Mouse (Mus musculus) thymus, adult 2 months (tissue): Measurements from ENCODE around the gene Btbd9. TPM values are rescaled to one million over a fixed set of nuclear protein-coding genes. Genes with fewer than 3 reads are reported as not detected.

Experiments
- DNase-seq: peaks from one replicate; pipeline ENCODE4 v3.0.0; 2021
- H3K27ac ChIP-seq: fragments of 200-500 bp; 2 replicates; pipeline ENCODE4 v1.5.1; 2012; ENCODE audit warnings: low read length, control low read depth; ENCODE audit not compliant: control insufficient read depth, insufficient read depth
- H3K27me3 ChIP-seq: fragments of 200-500 bp; 2 replicates; pipeline ENCODE4 v1.6.1; 2012; ENCODE audit warnings: mild to moderate bottlenecking, low read length, moderate library complexity, mixed read lengths; ENCODE audit not compliant: control insufficient read depth, insufficient read depth
- H3K36me3 ChIP-seq: fragments of 200-500 bp; 2 replicates; pipeline ENCODE4 v1.6.1; 2012; ENCODE audit warnings: mild to moderate bottlenecking, low read length, moderate library complexity; ENCODE audit not compliant: control insufficient read depth, insufficient read depth
- H3K4me1 ChIP-seq: fragments of 200-500 bp; replicated peaks from 2 replicates; pipeline ENCODE4 v1.6.1; 2012; ENCODE audit warnings: low read length; ENCODE audit not compliant: control insufficient read depth, insufficient read depth
- H3K4me3 ChIP-seq: fragments of 200-500 bp; 2 replicates; pipeline ENCODE4 v1.5.1; 2012; ENCODE audit warnings: mild to moderate bottlenecking, low read length, control low read depth, moderate library complexity; ENCODE audit not compliant: control insufficient read depth, insufficient read depth
- CTCF ChIP-seq: fragments of 200-500 bp; IDR thresholded peaks from 2 replicates; pipeline ENCODE4 v1.5.1; 2012; ENCODE audit warnings: mild to moderate bottlenecking, control low read depth, low read length, moderate library complexity, borderline replicate concordance; ENCODE audit not compliant: control insufficient read depth, poor library complexity, insufficient read depth; ENCODE audit errors: extremely low read depth
- POLR2A ChIP-seq: fragments of 200-500 bp; IDR thresholded peaks from 2 replicates; pipeline ENCODE4 v1.6.1; 2012; ENCODE audit warnings: mild to moderate bottlenecking, low read length, control low read depth, moderate library complexity; ENCODE audit not compliant: control insufficient read depth, poor library complexity, insufficient read depth; ENCODE audit errors: extremely low read depth
- WGBS: fragments of 180-500 bp; shearing (Covaris S2); methylation state at CpG from one replicate; pipeline ENCODE4 v1.1.7; 2018; 5-methylcytosine and 5-hydroxymethylcytosine counted together
- polyA plus RNA-seq: library from polyadenylated mRNA; depleted of rRNA; stranded (reverse); fragments of >200 nt; gene quantifications from 2 replicates; pipeline ENCODE4 v1.2.3, GENCODE M21; 2012

Gene Btbd9
- polyA plus RNA-seq, 1 experiment: 29.1 TPM

DNA sequence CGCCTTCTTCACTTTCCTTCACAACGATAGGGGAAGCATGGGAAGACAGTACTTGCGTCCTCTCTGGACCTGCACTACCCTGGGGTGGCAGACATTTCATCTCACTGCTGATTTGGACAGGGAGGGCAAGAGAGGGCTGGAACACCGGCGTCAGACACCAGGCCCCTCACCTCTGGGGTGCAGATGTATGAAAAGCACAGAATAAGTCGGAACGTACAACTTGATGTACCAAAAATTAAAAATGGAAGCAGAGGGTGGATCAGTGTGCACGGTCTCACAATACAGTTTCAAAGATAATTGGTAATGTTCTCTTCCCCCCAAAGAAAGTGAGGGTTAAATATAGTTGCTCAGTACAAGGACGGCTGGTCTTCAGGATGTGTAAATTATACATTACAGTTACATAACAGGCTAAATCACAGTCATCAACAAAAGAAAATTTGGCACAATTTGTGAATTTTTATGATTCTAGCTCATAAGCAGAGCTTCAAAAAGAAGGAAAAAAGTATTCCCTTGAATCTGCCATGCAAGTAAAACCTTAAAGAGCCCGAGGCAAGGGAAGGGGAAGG is 106.7 kb downstream of the Btbd9 start:
- no peaks in the 10 kb centered on the region for H3K27me3 ChIP-seq
- TF ChIP-seq CTCF (no peak), POLR2A (no peak)
- no peaks in the 10 kb centered on the region for H3K36me3 ChIP-seq
- 94% methylated on average over 10 of the region's 10 CpGs for WGBS
- no peak for DNase-seq
- H3K4me3 ChIP-seq: no peak overlapping the region
- H3K4me1 ChIP-seq: peaks cover 4% of the 10 kb centered on the region
- H3K27ac ChIP-seq: no peak overlapping the region

- no peak for DNase-seq
- Histone ChIP-seq H3K4me1 (peaks cover 4% of the 10 kb centered on the region), H3K27ac (no peak overlapping the region), H3K27me3 (no peaks in the 10 kb centered on the region), H3K4me3 (no peak overlapping the region), H3K36me3 (no peaks in the 10 kb centered on the region)
- TF ChIP-seq CTCF (no peak), POLR2A (no peak)
- 88% methylated on average over 4 of the region's 4 CpGs for WGBS
Observed at GRCm38 (mm10) chr17:30468368-30468767, 107.9 kb downstream of the Btbd9 start.

GRCm38 (mm10) chr17:30467566-30468213 is 108.6 kb downstream of the Btbd9 start:
- H3K27ac ChIP-seq: no peak overlapping the region
- H3K27me3 ChIP-seq: no peaks in the 10 kb centered on the region
- H3K4me1 ChIP-seq: peaks cover 4% of the 10 kb centered on the region
- DNase-seq: no peak
- TF ChIP-seq POLR2A: no peak
- TF ChIP-seq CTCF: no peak
- no peak overlapping the region for H3K4me3 ChIP-seq
- no peaks in the 10 kb centered on the region for H3K36me3 ChIP-seq
- WGBS: 95% methylated on average over 14 of the region's 14 CpGs

DNA sequence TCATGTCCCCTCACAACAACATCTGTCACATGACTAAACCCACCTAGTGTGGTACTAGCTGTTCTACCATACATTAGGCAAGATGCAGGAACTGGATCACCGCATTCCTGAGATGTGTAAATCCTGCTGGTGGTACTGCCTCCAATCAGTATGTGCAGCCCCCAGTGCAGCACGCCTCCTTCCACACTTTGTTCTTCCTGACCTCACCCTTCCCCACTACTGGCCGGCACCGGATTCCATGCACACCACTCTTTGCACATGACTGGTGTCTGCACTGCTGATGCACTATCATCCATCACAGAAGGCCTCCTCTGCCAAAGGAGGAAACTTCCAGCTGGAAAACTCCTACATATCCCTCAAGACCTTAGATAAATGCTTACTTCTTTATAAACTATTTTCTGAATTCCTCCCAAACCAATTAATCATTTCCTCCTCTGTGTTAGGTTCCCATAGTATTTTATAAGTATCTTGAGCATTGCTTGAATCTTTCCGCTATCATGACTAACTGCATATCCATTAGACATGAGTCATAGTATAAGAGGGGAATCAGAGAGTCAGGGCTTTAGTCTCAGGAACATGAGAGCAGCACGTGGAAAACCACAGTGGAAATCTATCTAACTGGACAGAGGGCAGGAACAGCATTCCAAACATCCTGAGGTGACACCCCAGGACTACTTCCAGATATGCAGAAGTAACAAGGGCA is 111.1 kb downstream of the Btbd9 start:
- DNase-seq: no peak
- 93% methylated on average over 6 of the region's 6 CpGs for WGBS

DNA sequence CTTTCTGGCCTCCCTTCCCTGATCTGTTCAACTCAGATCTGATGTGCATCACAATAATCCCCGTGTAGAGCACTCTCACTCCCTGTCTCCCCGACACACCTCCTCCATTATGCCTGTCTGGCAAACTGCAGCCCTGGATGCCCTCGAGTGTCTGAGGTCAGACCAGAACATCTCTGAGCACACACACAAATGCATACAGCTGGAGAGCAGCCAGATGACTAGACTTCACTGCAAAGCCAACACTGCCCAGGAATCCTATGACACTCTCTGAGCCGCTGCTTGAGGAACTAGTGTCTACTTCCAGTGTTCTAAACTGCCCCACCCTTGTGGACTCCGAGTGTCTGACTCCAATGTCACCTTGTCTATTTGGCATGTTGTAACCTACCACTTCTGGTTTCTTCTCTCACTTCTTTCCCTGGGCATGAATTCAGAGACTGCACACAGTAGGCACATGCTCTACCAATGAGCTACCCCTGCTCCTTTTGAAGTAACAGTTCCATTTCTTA is 112.0 kb downstream of the Btbd9 start:
- peaks cover 4% of the 10 kb centered on the region for H3K4me1 ChIP-seq
- H3K4me3 ChIP-seq: no peak overlapping the region
- no peak overlapping the region for H3K27ac ChIP-seq
- TF ChIP-seq CTCF: no peak
- TF ChIP-seq POLR2A: no peak
- DNase-seq: no peak
- 89% methylated on average over 5 of the region's 5 CpGs for WGBS
- H3K36me3 ChIP-seq: no peaks in the 10 kb centered on the region
- H3K27me3 ChIP-seq: no peaks in the 10 kb centered on the region

More for the DNA sequence above, 111.1 kb downstream of the Btbd9 start:
- Histone ChIP-seq H3K4me3 (no peak overlapping the region), H3K27ac (no peak overlapping the region), H3K36me3 (no peaks in the 10 kb centered on the region), H3K27me3 (no peaks in the 10 kb centered on the region), H3K4me1 (peaks cover 4% of the 10 kb centered on the region)
- TF ChIP-seq POLR2A (no peak), CTCF (no peak)

DNA sequence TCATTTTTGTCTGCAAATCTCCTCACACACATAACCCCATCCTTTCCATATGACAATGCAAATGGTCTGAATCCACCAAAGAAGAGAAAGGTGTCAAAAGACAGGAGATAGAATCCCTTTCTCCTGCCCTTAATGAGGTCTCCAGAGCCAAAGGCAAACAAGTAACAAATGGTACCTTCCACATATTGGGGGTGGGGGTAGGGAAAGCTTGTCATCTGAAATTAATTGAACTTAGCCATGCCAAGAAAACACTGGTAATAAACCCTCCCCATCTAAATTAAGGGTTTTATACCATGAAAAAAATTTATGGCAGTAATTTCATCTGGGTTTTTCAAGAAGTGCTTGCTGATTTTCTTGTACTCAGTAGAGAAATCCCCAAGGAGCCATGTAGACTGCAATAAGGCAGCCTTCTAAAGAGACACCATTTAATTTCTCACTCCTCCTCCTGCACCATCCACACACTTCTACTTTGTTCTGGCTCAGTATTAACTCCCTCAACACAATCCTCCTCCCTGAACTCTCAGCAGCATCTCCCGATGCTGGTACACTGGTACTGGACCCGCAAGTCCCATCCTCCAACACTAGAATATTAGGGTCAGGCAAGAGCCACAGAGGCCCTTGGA is 115.5 kb downstream of the Btbd9 start:
- no peak for DNase-seq
- H3K36me3 ChIP-seq: no peaks in the 10 kb centered on the region
- no peaks in the 10 kb centered on the region for H3K4me1 ChIP-seq
- WGBS: 97% methylated on average over 2 of the region's 2 CpGs
- TF ChIP-seq POLR2A (no peak), CTCF (no peak)
- H3K27me3 ChIP-seq: no peaks in the 10 kb centered on the region
- no peak overlapping the region for H3K27ac ChIP-seq
- no peak overlapping the region for H3K4me3 ChIP-seq
